Mouse (Mus musculus) cortical plate, adult 2 months (tissue): Measurements from ENCODE around the gene Dpp7.
A peak's percentile ranks its signal among the peaks of the same experiment; 100 is the strongest.

Experiments
- CTCF ChIP-seq: fragments of 200-500 bp; IDR thresholded peaks from 2 replicates; pipeline ENCODE4 v1.5.1; 2011; ENCODE audit warnings: mild to moderate bottlenecking, control low read depth, low read length; ENCODE audit not compliant: insufficient read depth; ENCODE audit errors: extremely low read depth
- POLR2A ChIP-seq: fragments of 200-500 bp; IDR thresholded peaks from 2 replicates; pipeline ENCODE4 v1.6.1; 2011; ENCODE audit warnings: mild to moderate bottlenecking, low read length, control low read depth; ENCODE audit not compliant: insufficient read depth; ENCODE audit errors: extremely low read depth

DNA sequence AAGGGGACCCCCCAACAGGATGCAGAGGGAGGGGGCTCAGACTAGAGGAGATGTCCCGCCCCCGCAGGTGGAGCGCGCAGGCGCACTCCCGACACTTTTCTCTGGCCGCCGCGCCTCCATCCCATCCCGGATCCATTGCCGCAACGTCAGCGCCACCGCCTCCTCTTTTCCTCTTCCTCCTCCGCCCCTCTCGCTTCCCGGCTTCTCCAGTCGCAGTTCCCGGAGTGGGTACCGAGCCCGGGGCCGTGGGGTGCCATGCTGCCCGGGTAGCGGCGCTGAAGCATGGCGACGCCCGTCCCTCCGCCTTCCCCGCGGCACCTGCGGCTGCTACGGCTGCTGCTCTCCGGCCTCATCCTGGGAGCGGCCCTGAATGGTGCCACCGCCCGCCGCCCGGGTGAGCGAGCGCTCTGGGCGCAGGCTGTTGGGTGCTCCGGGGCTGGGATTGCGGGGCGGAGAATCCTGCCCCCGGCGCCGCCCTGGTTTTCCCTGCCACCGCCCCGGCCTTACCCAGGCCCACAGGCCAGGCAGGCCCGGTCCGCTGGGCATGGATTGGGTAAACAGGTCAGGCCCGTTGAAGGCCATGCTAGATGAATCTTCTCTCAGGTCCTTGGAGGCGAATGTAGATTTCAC lies 46.9 kb upstream of the Dpp7 start:
- TF ChIP-seq CTCF (no peak), POLR2A (peak; percentile 86)
